Mouse (Mus musculus): ENCODE measurements at regions not wholly inside any gene's neighbourhood (a gene's known extent, or its start where the extent isn't known, plus 50 kb on each side); places are given as distances from the start of the nearest gene placed in this dataset.
A peak's percentile ranks its signal among the peaks of the same experiment; 100 is the strongest.
"Not testable (repeated sequence)": the region's sequence is repeated elsewhere in the genome, so short reads cannot be mapped to it uniquely, and the experiment has no call there.

DNA sequence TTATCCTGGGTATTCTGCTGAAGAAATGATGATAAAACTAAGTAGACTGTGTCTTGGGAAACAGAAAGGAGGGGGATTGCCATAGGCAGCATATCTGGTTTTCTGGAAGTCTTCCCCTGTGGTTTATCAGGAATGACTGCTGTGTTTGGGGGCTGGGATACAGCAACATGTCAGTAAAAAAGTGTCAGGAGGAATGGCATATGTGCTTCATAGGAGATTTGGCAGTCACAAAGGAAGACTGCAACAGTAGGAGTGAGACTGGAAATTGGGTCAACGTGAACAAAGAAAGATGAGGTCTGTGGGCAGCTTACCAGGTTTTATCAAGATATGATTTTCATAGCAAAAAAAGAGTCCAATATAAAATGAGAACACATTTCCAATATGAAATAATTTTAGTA lies 641.1 kb upstream of the Nrxn1 start:
- no peak for DNase-seq

GRCm38 (mm10) chr17:91733174-91733926 lies 640.5 kb upstream of the Nrxn1 start:
- no peak for DNase-seq

GRCm38 (mm10) chr17:91710412-91710811 lies 617.5 kb upstream of the Nrxn1 start:
- DNase-seq: no peak

GRCm38 (mm10) chr17:91691063-91691462 lies 598.2 kb upstream of the Nrxn1 start:
- DNase-seq: no peak

GRCm38 (mm10) chr17:91657449-91657848 lies 564.6 kb upstream of the Nrxn1 start:
- no peak for DNase-seq

DNA sequence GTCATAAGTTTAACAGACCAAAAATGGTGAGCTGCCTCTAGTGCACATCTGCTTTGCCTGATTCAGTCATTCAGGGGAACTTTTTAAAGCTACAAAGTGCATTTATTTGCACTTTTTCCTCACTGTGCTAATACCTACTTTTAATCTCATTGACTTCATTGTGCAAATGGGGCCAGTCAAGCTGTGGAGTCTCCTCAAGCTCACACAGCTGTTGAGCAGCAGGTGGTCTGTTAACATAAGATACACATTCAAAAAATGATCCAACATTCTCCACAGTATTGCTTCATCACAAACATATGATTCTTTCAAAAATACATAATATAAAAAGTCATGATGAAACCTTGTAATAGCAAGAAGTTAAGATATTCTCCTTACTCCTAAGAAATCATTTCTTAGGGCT lies 564.2 kb upstream of the Nrxn1 start:
- DNase-seq: no peak

- no peak for DNase-seq
These were observed 539.0 kb upstream of the Nrxn1 start for GRCm38 (mm10) chr17:91631915-91632314.

DNA sequence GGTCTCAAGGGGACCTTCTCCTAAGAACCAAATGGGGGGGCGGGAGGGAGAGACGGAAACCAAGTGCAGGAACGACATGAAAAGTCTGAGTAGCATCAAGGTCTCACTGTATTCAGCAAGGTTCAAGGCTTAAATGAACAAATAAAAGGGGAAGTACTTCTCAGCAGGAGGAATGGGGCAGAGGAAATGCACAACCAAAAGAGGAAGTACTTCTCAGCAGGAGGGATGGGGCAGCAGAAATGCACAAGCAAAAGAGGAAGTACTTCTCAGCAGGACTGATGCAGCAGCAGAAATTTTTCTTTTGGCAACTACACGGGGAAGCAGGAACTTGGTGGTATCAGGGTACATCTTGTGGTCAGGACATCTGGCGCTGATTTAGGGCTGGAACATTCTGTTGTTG lies 521.3 kb upstream of the Nrxn1 start:
- DNase-seq: not testable (repeated sequence)

DNA sequence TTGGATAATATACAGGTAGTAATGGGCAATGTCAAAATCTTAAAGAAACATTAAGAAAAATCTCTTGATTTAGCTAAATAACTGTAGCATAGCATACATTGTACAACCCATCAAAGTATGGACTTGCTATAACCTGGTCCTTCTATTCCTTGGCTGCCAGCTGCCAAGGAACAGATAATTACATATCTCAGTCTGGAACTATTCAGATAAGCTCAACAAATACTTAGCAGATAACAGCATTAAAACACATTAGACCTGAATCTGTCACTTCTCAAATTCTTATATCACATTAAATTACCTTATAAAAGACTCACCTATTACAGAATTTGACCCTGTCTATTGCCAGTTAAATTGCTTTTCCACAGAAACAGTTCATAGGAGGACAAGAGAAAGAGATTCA lies 496.2 kb upstream of the Nrxn1 start:
- no peak for DNase-seq

DNA sequence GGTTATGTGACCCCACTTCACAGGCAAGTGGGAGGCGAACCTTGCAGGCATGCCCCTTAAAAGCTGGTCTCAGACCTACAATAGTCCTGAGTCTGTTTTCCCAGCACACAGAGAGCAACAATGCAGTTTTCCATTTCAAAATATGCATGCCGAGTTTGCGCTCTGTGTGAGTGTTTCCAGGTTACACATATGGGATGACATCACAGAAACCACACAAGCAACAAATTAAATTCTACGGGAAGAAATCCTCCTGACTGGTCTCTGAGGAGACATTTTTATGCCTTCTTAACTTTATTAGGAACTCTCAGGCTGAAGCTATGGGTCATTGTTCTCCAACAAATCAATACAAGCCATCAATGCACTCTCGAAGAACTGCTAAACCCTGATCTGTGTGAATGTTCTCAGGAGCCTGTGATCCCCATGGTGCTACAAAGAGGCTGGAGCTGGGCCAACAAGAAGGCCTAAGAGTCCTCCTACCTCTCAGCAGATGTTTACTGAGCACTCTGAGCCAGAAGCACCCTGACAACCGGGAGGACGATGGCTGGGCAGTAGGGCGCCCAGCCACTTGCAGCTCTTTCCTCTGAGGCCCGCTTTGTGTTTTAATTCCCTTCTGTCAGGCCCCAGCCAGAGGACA lies 458.3 kb upstream of the Nrxn1 start:
- not testable (repeated sequence) for DNase-seq

- DNase-seq: no peak
These were observed 438.6 kb upstream of the Nrxn1 start for GRCm38 (mm10) chr17:91531488-91531887.

DNA sequence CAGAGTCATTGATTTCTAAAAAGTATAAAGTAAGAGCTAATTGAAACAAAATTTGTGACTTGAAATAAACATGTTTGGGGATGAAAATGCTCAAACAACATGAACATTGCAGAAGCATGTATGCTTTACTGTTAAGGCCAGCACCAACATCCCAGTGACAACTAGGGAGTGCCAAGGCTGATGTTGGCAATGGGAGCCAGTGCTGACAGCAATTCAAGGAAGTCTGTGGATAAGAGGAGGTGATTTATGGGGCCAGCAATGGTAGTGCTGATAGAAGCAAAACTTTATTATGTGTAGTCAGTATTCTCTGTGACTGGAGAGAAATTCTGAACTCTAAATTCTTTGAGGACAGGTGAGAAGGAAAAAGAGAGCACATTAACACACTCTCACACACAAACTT lies 424.4 kb upstream of the Nrxn1 start:
- peak; percentile 37 for DNase-seq
